Mouse (Mus musculus) neutrophil, adult 5-6 weeks (primary cell): ENCODE measurements around the gene Cdc14a. TPM values are rescaled to one million over a fixed set of nuclear protein-coding genes. Genes with fewer than 3 reads are reported as not detected.

ENCODE experiments used
- ATAC-seq: fragments of 151-379, 151-347 bp; 2 replicates; pipeline ENCODE4 v1.8.0; 2017; ENCODE audit warnings: mild to moderate bottlenecking, moderate TSS enrichment; ENCODE audit not compliant: insufficient number of reproducible peaks, poor library complexity, low FRiP score, severe bottlenecking; ENCODE audit errors: extremely low read depth
- total RNA-seq: library from RNA; stranded (forward); fragments of 200-1000 nt; gene quantifications from 2 replicates; pipeline ENCODE4 v1.2.3, GENCODE M21; 2017

Cdc14a gene
- total RNA-seq: 30.1 and 33.1 TPM in 2 replicates

GRCm38 (mm10) chr3:116423353-116424159, at the start of gene Cdc14a:
Gene Cdc14a (minus strand): TSS chr3:116424032.
- peak; percentile 62 for ATAC-seq

- ATAC-seq: peak; percentile 48; the same call in 1 of the 2 replicates
Observed at GRCm38 (mm10) chr3:116465709-116466108, 41.9 kb upstream of the Cdc14a start.

- ATAC-seq: no peak
Observed at GRCm38 (mm10) chr3:116464318-116464717, 40.5 kb upstream of the Cdc14a start.

GRCm38 (mm10) chr3:116461053-116461452, 37.2 kb upstream of the Cdc14a start:
- ATAC-seq: no peak

GRCm38 (mm10) chr3:116454529-116454928, 30.7 kb upstream of the Cdc14a start:
- ATAC-seq: no peak

- no peak for ATAC-seq
Observed at GRCm38 (mm10) chr3:116450741-116451140, 26.9 kb upstream of the Cdc14a start.

GRCm38 (mm10) chr3:116444327-116444726, 20.5 kb upstream of the Cdc14a start:
- no peak for ATAC-seq

- no peak for ATAC-seq
Observed at GRCm38 (mm10) chr3:116442788-116443187, 19.0 kb upstream of the Cdc14a start.

GRCm38 (mm10) chr3:116441518-116442205, 17.8 kb upstream of the Cdc14a start:
- no peak for ATAC-seq

GRCm38 (mm10) chr3:116440066-116440997, 16.5 kb upstream of the Cdc14a start:
- ATAC-seq: no peak

- ATAC-seq: peak; percentile 13; the same call in 1 of the 2 replicates
Observed at GRCm38 (mm10) chr3:116436811-116437601, 13.2 kb upstream of the Cdc14a start.

GRCm38 (mm10) chr3:116436113-116436512, 12.3 kb upstream of the Cdc14a start:
- ATAC-seq: peak; percentile 74

- no peak for ATAC-seq
Observed at GRCm38 (mm10) chr3:116434757-116435156, 10.9 kb upstream of the Cdc14a start.

- ATAC-seq: no peak
Observed at GRCm38 (mm10) chr3:116425901-116426300, 2.1 kb upstream of the Cdc14a start.

- peak; percentile 76 for ATAC-seq
Observed at GRCm38 (mm10) chr3:116424973-116425284, 1.1 kb upstream of the Cdc14a start.

GRCm38 (mm10) chr3:116424160-116424972, 534 bp upstream of the Cdc14a start:
- no peak for ATAC-seq

GRCm38 (mm10) chr3:116422795-116423352, 958 bp downstream of the Cdc14a start:
- ATAC-seq: peak; percentile 42
